Mouse (Mus musculus): ENCODE data around the gene Tmprss9. TPM values are rescaled to one million over a fixed set of nuclear protein-coding genes. Genes with fewer than 3 reads are reported as not detected.
A peak's percentile ranks its signal among the peaks of the same experiment; 100 is the strongest.

The Tmprss9 gene
- total and polyA plus RNA-seq, 3 experiments: 0.15 to 0.25 TPM; not detected in 1

GRCm38 (mm10) chr10:80939671-80940070, 68.0 kb downstream of the Tmprss9 start:
- peak overlapping the region; percentile 59 for H3K9ac ChIP-seq (ENCODE audit: control insufficient read depth, low read depth, low read length, poor library complexity, severe bottlenecking)

GRCm38 (mm10) chr10:80940320-80940987, 68.8 kb downstream of the Tmprss9 start:
- no peaks in the 10 kb centered on the region for H3K79me2 ChIP-seq (ENCODE audit: control insufficient read depth, insufficient read depth, low read length, poor library complexity)
- H3K9ac ChIP-seq (ENCODE audit: control insufficient read depth, low read depth, low read length, poor library complexity, severe bottlenecking): no peak overlapping the region
- TF ChIP-seq UBTF (IDR thresholded peaks at IDR 0.05; ENCODE audit: borderline replicate concordance, insufficient read depth, low read depth, low read length) (no peak), SIN3A (IDR thresholded peaks at IDR 0.05; ENCODE audit: low read length) (no peak), MAZ (IDR thresholded peaks at IDR 0.05; ENCODE audit: low read depth, low read length) (no peak), MEF2A (IDR thresholded peaks at IDR 0.05; ENCODE audit: extremely low read depth, insufficient replicate concordance, low read depth, low read length, poor library complexity, severe bottlenecking) (0 out of 2 replicates have a peak, but pooled peaks have one; percentile 19), ELF1 (IDR thresholded peaks at IDR 0.05; ENCODE audit: low read depth, low read length) (no peak), POLR2AphosphoS5 (IDR thresholded peaks at IDR 0.05; ENCODE audit: borderline replicate concordance, low read depth, low read length) (no peak)
- H3K4me1 ChIP-seq (ENCODE audit: control insufficient read depth in 1 of 2, insufficient read depth in 2 of 2, low read length in 2 of 2): peaks cover 2 to 19% of the 10 kb centered on the region in 2 experiments; a peak in 3 of 4 replicates
- H3K9me3 ChIP-seq (replicated peaks; ENCODE audit: insufficient read depth, low read length): no peaks in the 10 kb centered on the region
- DNase-seq (ENCODE audit: low read depth, low spot score): no peak
- no peak overlapping the region for H3K4me3 ChIP-seq (ENCODE audit: control insufficient read depth in 1 of 2, insufficient read depth in 1 of 2, low read depth in 2 of 2, low read length in 2 of 2)
- H3K36me3 ChIP-seq (ENCODE audit: control insufficient read depth in 1 of 2, insufficient read depth in 2 of 2, low read length in 2 of 2): no peaks in the 10 kb centered on the region; a peak in 1 of 4 replicates
- no peak overlapping the region for H3K27ac ChIP-seq (ENCODE audit: control insufficient read depth, low read depth, low read length)
- no peaks in the 10 kb centered on the region for H3K27me3 ChIP-seq (ENCODE audit: control insufficient read depth in 1 of 2, insufficient read depth in 2 of 2, low read length in 2 of 2)

More at GRCm38 (mm10) chr10:80939671-80940070, 68.0 kb downstream of the Tmprss9 start:
- no peaks in the 10 kb centered on the region for H3K27me3 ChIP-seq (ENCODE audit: control insufficient read depth in 1 of 2, insufficient read depth in 2 of 2, low read length in 2 of 2)
- DNase-seq (ENCODE audit: low read depth, low spot score): peak; percentile 90
- no peak overlapping the region; the same call in 1 of the 2 replicates for H3K27ac ChIP-seq (ENCODE audit: control insufficient read depth, low read depth, low read length)
- H3K4me3 ChIP-seq (ENCODE audit: control insufficient read depth in 1 of 2, insufficient read depth in 1 of 2, low read depth in 2 of 2, low read length in 2 of 2): peak overlapping the region; percentile 50 to 51
- H3K36me3 ChIP-seq (ENCODE audit: control insufficient read depth in 1 of 2, insufficient read depth in 2 of 2, low read length in 2 of 2): peaks cover 0 to 2% of the 10 kb centered on the region in 2 experiments; a peak in 1 of 4 replicates
- TF ChIP-seq ETS1 (IDR thresholded peaks at IDR 0.05; ENCODE audit: low read depth, low read length): no peak
- TF ChIP-seq NRF1 (IDR thresholded peaks at IDR 0.05; ENCODE audit: insufficient read depth, low read depth, low read length, poor library complexity, severe bottlenecking): peak; percentile 33; the same call in 1 of the 2 replicates
- TF ChIP-seq MYC (IDR thresholded peaks at IDR 0.05; ENCODE audit: low read depth, low read length): 0 out of 2 replicates have a peak, but pooled peaks have one; percentile 29
- TF ChIP-seq HCFC1 (IDR thresholded peaks at IDR 0.05; ENCODE audit: low read depth, low read length): peak; percentile 37; the same call in 1 of the 2 replicates
- no peak for TF ChIP-seq CHD1 (IDR thresholded peaks at IDR 0.05; ENCODE audit: low read depth, low read length)
- peak; percentile 66 for TF ChIP-seq ELF1 (IDR thresholded peaks at IDR 0.05; ENCODE audit: low read depth, low read length)
- TF ChIP-seq UBTF (IDR thresholded peaks at IDR 0.05; ENCODE audit: borderline replicate concordance, insufficient read depth, low read depth, low read length): no peak
- TF ChIP-seq POLR2A (IDR thresholded peaks at IDR 0.05; ENCODE audit: control insufficient read depth in 1 of 2, insufficient read depth in 1 of 2, low read depth in 1 of 2, low read length in 2 of 2, poor library complexity in 1 of 2): peak in 1 of 2 experiments; percentile 57; a peak in 1 of 4 replicates
- peak; percentile 54; the same call in 1 of the 2 replicates for TF ChIP-seq SIN3A (IDR thresholded peaks at IDR 0.05; ENCODE audit: low read length)
- TF ChIP-seq MXI1 (IDR thresholded peaks at IDR 0.05; ENCODE audit: low read depth, low read length): peak; percentile 62; the same call in 1 of the 2 replicates
- TF ChIP-seq MAX (IDR thresholded peaks at IDR 0.05; ENCODE audit: low read length): peak; percentile 53; the same call in 1 of the 2 replicates
- TF ChIP-seq TBP (IDR thresholded peaks at IDR 0.05; ENCODE audit: low read depth, low read length): 0 out of 2 replicates have a peak, but pooled peaks have one; percentile 37
- no peak for TF ChIP-seq POLR2AphosphoS5 (IDR thresholded peaks at IDR 0.05; ENCODE audit: borderline replicate concordance, low read depth, low read length)
- TF ChIP-seq JUND (IDR thresholded peaks at IDR 0.05; ENCODE audit: low read depth, low read length): no peak
- peak in 1 of 2 experiments; percentile 14; a peak in 1 of 4 replicates for TF ChIP-seq EP300 (IDR thresholded peaks at IDR 0.05; ENCODE audit: low read depth in 1 of 2, low read length in 2 of 2)
- H3K79me2 ChIP-seq (ENCODE audit: control insufficient read depth, insufficient read depth, low read length, poor library complexity): no peaks in the 10 kb centered on the region
- H3K4me1 ChIP-seq (ENCODE audit: control insufficient read depth in 1 of 2, insufficient read depth in 2 of 2, low read length in 2 of 2): peaks cover 5 to 21% of the 10 kb centered on the region in 2 experiments
- no peaks in the 10 kb centered on the region for H3K9me3 ChIP-seq (replicated peaks; ENCODE audit: insufficient read depth, low read length)
